Mouse (Mus musculus) granulocyte monocyte progenitor cell, adult 5-6 weeks (primary cell): ENCODE results near the gene Lig1. TPM values are rescaled to one million over a fixed set of nuclear protein-coding genes. Genes with fewer than 3 reads are reported as not detected.

Source experiments
- ATAC-seq: replicated peaks from 2 replicates; pipeline ENCODE4 v1.8.0; 2016; ENCODE audit warnings: mild to moderate bottlenecking, moderate TSS enrichment, inconsistent platforms; ENCODE audit not compliant: poor library complexity, severe bottlenecking
- total RNA-seq, 2 experiments: library from RNA; stranded (forward) in 1 of 2; stranded (reverse) in 1 of 2; fragments of 200-712, 200-1000 nt in 1 of 2; fragments of >200 nt in 1 of 2; fragmentation: Nextera tagmentation in 1 of 2; gene quantifications; 2 replicates each; pipeline ENCODE4 v1.2.3; 2014 to 2017

The Lig1 gene
- total RNA-seq, 2 experiments from 2014 or later: 89.5 to 196 TPM

DNA sequence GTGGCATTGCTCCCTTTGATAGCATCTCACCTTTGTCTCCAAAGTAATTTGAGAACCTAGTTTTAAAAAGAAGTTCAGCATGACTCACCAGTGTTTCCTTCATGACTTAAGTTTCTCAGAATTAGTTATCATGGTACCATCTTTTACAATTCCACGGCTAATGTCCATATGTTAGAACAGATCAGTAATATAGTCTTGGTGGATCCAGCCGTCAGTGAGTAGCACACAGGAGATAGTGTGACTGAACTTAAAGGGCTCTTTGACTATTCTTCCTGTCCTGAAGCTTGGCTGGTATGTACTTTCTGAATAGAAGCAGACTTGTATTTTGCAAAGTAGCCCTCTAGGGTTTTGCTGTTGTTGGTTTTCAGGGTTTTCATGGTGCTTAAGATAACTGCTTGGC is 32.3 kb downstream of the Lig1 start:
- ATAC-seq: no peak

DNA sequence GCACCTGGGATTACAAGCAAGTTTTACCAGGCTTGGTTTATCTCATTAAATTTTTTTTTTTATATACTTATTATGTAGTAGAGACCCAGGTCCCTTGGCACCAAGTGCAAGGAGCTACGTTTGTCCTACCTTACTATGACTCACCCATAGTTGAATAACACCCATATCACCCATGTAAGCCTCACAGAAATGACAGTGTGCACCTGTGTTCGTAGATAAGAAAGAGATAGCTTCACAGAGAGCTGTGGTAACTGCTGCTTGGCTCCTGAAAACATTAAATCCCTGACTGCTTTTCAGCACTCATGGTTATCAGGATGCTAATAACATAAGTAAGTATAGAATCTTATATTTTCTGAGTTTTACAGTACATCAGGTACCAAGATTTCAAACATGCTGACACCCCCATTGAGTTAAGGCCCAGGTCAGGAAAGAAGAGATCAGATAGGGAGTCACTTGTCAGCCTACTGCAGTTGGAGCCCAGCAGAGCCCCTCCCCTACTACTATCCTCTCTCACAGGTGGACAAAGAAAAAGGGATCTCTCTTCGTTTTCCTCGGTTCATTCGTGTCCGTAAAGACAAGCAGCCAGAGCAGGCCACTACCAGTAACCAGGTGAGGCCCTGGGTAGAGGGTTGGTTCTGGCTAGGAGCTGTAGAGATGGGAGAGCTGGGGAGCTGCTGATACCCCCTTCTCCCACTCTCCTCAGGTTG is 33.6 kb downstream of the Lig1 start:
- ATAC-seq: no peak

DNA sequence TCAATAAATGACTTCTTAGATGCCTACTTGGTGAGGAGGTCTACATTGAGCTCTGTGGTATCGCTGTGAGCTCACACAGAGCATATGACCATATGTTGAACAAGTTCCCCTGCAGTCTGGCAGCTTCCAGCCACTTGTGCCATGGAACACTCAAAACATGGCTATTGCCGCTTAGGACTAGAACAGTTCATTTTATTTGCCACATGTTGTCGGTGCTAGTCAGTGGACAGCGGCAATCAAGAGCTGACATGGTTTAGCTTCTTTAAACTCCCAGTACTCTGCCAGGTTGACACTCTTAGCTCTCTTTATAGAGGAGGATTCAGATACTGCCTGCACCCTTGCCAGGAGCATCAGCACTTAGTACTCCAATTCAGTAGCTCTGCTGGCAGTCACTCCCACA is 34.3 kb downstream of the Lig1 start:
- ATAC-seq: no peak

DNA sequence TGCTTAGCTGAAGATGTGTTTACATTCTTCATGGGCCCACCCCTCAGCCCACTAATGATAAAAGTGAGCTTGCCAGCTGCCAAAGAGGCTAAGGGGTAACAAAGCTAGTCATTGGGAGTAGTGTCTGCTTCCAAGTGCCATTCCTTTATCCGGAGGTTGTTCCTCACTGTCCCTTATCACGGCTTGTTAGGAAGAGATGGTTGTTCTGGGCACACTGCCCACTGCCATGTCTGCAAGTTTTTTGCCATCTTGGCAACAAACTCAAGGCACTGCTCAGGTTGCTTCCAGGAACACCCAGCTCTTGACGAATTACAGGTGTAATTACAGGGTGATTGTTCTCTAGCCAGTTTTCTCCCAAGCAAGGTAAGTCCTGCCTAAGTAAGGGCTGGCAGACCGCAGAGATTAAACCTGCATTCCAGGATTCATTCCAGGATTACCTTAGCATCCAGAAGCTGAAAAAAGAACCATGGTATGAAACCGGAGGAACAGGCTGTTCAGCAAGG is 37.1 kb downstream of the Lig1 start:
- no peak for ATAC-seq

DNA sequence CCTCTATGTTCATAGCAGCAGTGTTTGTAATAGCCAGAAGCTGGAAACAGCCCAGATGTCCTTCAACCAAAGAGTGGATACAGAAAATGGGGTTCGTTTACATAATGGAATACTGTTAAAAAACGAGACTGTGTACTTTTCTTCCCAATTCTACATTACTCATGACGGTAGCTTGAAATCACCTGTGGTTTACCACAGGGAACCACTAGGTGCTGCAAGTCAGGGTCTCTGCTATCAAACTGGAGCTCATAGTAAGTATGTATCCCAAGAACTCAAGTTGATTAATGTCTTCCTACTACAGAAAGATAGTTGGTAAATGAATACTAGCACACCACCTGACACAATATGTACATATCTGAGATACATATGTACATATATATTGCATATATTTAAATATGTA is 44.3 kb downstream of the Lig1 start:
- ATAC-seq: 0 out of 2 replicates have a peak, but pooled peaks have one; percentile 27

DNA sequence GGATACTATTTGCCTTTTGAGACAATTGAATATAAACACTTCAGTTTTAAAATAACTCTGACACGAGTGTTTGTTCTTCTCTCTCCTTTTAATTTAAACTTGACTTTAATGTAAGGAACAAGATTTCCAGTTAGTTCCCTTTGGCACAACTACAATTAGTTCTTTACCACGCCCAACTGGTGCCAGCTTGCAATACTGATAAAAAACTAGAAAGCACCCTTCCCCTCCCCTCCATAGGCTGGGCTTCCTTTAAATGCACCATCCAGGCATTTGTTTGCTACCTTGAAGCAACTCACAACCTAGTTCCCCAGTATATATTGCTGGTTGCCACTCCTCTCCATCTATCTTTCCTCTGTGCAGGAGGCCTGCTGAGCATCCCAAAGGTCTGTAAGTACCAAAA is 47.2 kb downstream of the Lig1 start, which contains the start of gene Pla2g4c:
TSS of gene Pla2g4c (plus strand) at position 340 of the 400 bp plus-strand sequence.
- no peak for ATAC-seq

DNA sequence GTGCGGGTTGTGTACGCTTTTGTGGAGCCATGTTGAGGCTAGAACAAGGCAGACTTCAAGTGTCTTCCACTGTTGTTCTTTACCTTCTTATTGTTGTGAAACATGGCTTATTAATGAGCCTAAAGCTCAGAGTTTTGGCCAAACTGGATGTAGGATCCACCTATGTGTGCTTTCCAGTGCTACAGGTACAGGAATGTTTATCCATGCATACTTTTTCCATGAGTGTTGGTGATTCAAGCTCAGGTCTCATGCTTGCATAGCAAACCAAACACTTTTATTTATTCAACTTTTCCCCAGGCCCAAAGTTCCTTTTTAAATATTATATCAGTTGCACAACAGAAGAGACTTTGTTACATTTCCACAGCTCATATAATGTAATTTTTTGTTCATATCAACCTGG is 53.5 kb downstream of the Lig1 start:
- ATAC-seq: no peak

DNA sequence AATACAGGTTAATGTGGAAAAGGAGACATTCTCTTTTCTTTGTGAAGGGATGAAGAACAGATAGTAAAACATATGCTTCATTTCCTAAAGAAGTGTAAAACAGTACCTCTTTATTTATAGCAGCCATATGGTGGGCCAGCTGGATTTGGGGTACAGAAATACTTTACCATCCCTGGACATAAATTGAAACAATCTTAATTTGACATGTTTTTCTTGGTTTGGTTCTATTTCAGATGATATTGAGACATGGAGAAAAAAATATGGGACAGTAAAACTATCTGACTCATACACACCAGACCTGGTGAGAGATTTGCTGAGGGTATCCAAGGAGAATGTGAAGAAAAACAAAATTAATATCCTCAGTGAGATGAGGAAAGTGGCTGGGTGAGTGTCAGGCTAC is 78.9 kb downstream of the Lig1 start:
- no peak for ATAC-seq

Other genes with a start within 250 kb of the Lig1 start
- 117 and 163 TPM in 2 replicates for gene Chmp2a, start 242.5 kb upstream of the Lig1 start, total RNA-seq (2014; fragmentation: Nextera tagmentation)
- 162 and 196 TPM in 2 replicates for gene Chmp2a, start 242.5 kb upstream of the Lig1 start, total RNA-seq (2017)
- 196 and 197 TPM in 2 replicates for gene Ube2m, start 239.0 kb upstream of the Lig1 start, total RNA-seq (2014; fragmentation: Nextera tagmentation)
- 126 and 132 TPM in 2 replicates for gene Ube2m, start 239.0 kb upstream of the Lig1 start, total RNA-seq (2017)
- 0.43 TPM in 1 of 2 replicates, not detected in the other for gene Mzf1, start 222.5 kb upstream of the Lig1 start, total RNA-seq (2014; fragmentation: Nextera tagmentation)
- 0.30 and 0.57 TPM in 2 replicates for gene Mzf1, start 222.5 kb upstream of the Lig1 start, total RNA-seq (2017)
- gene Vmn1r85, start 182.1 kb upstream of the Lig1 start, total RNA-seq (2014; fragmentation: Nextera tagmentation): not detected in 2 replicates
- gene Vmn1r85, start 182.1 kb upstream of the Lig1 start, total RNA-seq (2017): not detected in 2 replicates
- gene Vmn1r86, start 157.4 kb upstream of the Lig1 start, total RNA-seq (2014; fragmentation: Nextera tagmentation): not detected in 2 replicates
- not detected in 2 replicates for gene Vmn1r86, start 157.4 kb upstream of the Lig1 start, total RNA-seq (2017)
- gene Vmn1r87, start 137.1 kb upstream of the Lig1 start, total RNA-seq (2014; fragmentation: Nextera tagmentation): not detected in 2 replicates
- not detected in 2 replicates for gene Vmn1r87, start 137.1 kb upstream of the Lig1 start, total RNA-seq (2017)
- gene Vmn1r88, start 117.7 kb upstream of the Lig1 start, total RNA-seq (2014; fragmentation: Nextera tagmentation): 0.26 TPM in 1 of 2 replicates, not detected in the other
- not detected in 2 replicates for gene Vmn1r88, start 117.7 kb upstream of the Lig1 start, total RNA-seq (2017)
- gene Vmn1r89, start 64.3 kb upstream of the Lig1 start, total RNA-seq (2014; fragmentation: Nextera tagmentation): not detected in 2 replicates
- gene Vmn1r89, start 64.3 kb upstream of the Lig1 start, total RNA-seq (2017): not detected in 2 replicates
- gene Zswim9, start 1.4 kb downstream of the Lig1 start, total RNA-seq (2014; fragmentation: Nextera tagmentation): 3.4 and 5.8 TPM in 2 replicates
- gene Zswim9, start 1.4 kb downstream of the Lig1 start, total RNA-seq (2017): 1.9 and 3.8 TPM in 2 replicates
- 2.1 TPM in 1 of 2 replicates, not detected in the other for gene Pla2g4c, start 47.4 kb downstream of the Lig1 start, total RNA-seq (2014; fragmentation: Nextera tagmentation)
- 0.60 TPM in 1 of 2 replicates, not detected in the other for gene Pla2g4c, start 47.4 kb downstream of the Lig1 start, total RNA-seq (2017)
- gene Cabp5, start 120.8 kb downstream of the Lig1 start, total RNA-seq (2014; fragmentation: Nextera tagmentation): not detected in 2 replicates
- not detected in 2 replicates for gene Cabp5, start 120.8 kb downstream of the Lig1 start, total RNA-seq (2017)
- gene Bsph1, start 173.6 kb downstream of the Lig1 start, total RNA-seq (2014; fragmentation: Nextera tagmentation): not detected in 2 replicates
- not detected in 2 replicates for gene Bsph1, start 173.6 kb downstream of the Lig1 start, total RNA-seq (2017)